Comparison of ENCODE assay signal across 13 mouse cellular contexts in genomic region chr11:78768778-78769177, GRCm38 (mm10).
"Had no signal": no experiment of that assay in that cellular context is flagged by ENCODE, and none has a peak within 500 bp of the region (broad histone marks: within the 10 kb centered on the region; RNA-seq: fewer than 3 reads in every experiment).

No protein-coding gene starts in this region.

- H3K9me3 ChIP-seq: limb, embryonic 15.5 days; liver, embryonic 12.5 days; neural tube, embryonic 12.5 days; stomach, embryonic 15.5 days had no signal

- H3K27ac ChIP-seq: left cerebral cortex, adult 2 months; limb, embryonic 15.5 days; liver, embryonic 12.5 days; neural tube, embryonic 12.5 days; stomach, embryonic 15.5 days had no signal

- H3K4me3 ChIP-seq: left cerebral cortex, adult 2 months; limb, embryonic 15.5 days; liver, embryonic 12.5 days; neural tube, embryonic 12.5 days; stomach, embryonic 15.5 days had no signal

- H3K9ac ChIP-seq: limb, embryonic 15.5 days; liver, embryonic 12.5 days; lung, embryonic 14.5 days; neural tube, embryonic 12.5 days; stomach, embryonic 15.5 days had no signal

- ATAC-seq: inflammation-experienced regulatory T-cells, adult 6 months; intestine, postnatal 0 days; liver, embryonic 12.5 days had no signal

- H3K4me1 ChIP-seq: limb, embryonic 15.5 days; stomach, embryonic 15.5 days had no signal

- DNase-seq: kidney, adult 8-10 months; kidney, postnatal 25 days; lung, embryonic 14.5 days; lung, postnatal 10 days; lung, postnatal 4 days; right cerebral cortex, postnatal 14 days had no signal

- H3K4me2 ChIP-seq: limb, embryonic 15.5 days; liver, embryonic 12.5 days; lung, embryonic 14.5 days; neural tube, embryonic 12.5 days; stomach, embryonic 15.5 days had no signal

- H3K27me3 ChIP-seq: limb, embryonic 15.5 days; liver, embryonic 12.5 days; neural tube, embryonic 12.5 days; stomach, embryonic 15.5 days had no signal

- H3K36me3 ChIP-seq: limb, embryonic 15.5 days; liver, embryonic 12.5 days; neural tube, embryonic 12.5 days; stomach, embryonic 15.5 days had no signal
